Mouse (Mus musculus): ENCODE data around the gene 2610507B11Rik. TPM values are rescaled to one million over a fixed set of nuclear protein-coding genes. Genes with fewer than 3 reads are reported as not detected.

The 2610507B11Rik gene
- total RNA-seq (2012; rRNA removed) (80.5 and 85.9 TPM in 2 replicates), polyA plus RNA-seq (2012; ENCODE audit: insufficient read depth in 1 of 2, insufficient read length in 2 of 2, low read depth in 1 of 2, low replicate concordance in 2 of 2, missing spikeins in 1 of 2) (10 to 100 TPM; 75.8 to 77.6 TPM)

DNA sequence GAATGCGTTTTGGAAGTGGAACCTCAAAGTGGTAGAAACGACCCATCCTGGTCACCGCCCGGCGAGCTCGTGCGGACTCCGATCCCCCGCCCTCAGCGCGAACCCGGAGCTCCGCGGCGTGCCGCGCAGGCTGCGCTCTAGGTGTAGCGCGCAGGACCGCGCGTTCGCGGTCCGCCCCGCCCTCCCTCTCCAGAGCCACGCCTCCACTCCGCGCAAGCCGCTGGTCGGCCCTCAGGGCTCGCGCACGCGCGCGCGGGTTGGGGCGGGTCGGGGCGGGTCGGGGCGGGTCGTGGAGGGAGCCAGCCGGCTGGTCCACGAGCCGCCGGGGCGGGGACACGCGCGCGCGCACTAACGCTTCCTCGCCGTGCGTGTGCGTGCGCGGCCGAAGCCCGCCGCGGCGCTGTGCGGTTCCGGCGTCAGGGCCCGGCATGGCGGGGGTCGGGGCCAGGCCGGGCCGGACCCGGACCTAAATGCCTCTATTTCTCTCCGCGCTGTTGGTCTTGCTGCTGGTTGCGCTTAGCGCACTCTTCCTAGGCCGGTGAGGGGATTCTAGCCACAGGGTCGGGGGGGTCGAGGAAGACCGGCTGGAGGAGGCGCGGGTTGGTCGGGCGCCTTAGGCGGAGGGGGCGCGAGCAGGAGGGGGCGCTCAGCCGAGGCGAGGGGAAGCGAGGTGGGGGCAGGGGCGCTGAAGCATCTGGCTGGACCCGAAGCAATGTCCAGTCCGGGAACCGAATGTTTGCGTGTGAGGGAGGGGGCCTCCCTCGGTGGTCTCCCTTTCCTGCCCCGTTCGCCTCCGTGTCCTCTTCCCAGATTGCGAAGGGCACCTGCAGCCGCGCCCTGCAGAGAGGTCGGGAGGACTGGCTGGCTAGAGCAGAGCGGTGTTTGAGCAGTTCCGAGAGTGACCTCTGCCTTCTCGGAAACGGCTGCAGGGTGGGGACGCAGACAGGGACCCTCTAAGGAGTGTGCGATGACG, at the start of gene 2610507B11Rik:
Gene 2610507B11Rik, plus strand, starts transcription at position 373 of the 973 bp plus-strand sequence.
- Histone ChIP-seq H3K4me3 (ENCODE audit: control insufficient read depth in 1 of 2, insufficient read depth in 1 of 2, low read depth in 2 of 2, low read length in 2 of 2) (peak within 1 kb of the TSS; percentile 95 to 96), H3K9me3 (replicated peaks; ENCODE audit: insufficient read depth, low read length) (no peaks in the 10 kb centered on the region), H3K27me3 (ENCODE audit: control insufficient read depth in 1 of 2, insufficient read depth in 2 of 2, low read length in 2 of 2) (no peaks in the 10 kb centered on the region), H3K9ac (ENCODE audit: control insufficient read depth, low read depth, low read length, poor library complexity, severe bottlenecking) (peak within 1 kb of the TSS; percentile 98), H3K27ac (ENCODE audit: control insufficient read depth, low read depth, low read length) (peak within 1 kb of the TSS; percentile 77), H3K36me3 (ENCODE audit: control insufficient read depth in 1 of 2, insufficient read depth in 2 of 2, low read length in 2 of 2) (peaks cover 6 to 13% of the 10 kb centered on the region in 2 experiments), H3K4me1 (ENCODE audit: control insufficient read depth in 1 of 2, insufficient read depth in 2 of 2, low read length in 2 of 2) (peaks cover 4 to 6% of the 10 kb centered on the region in 2 experiments; a peak in 3 of 4 replicates), H3K79me2 (ENCODE audit: control insufficient read depth, insufficient read depth, low read length, poor library complexity) (peaks cover 8% of the 10 kb centered on the region)
- DNase-seq (ENCODE audit: low read depth, low spot score), result peak; percentile 97
- TF ChIP-seq RAD21 (IDR thresholded peaks at IDR 0.05; ENCODE audit: low read depth, low read length) (no peak), TBP (IDR thresholded peaks at IDR 0.05; ENCODE audit: low read depth, low read length) (no peak), E2F4 (IDR thresholded peaks at IDR 0.05; ENCODE audit: borderline replicate concordance, low read depth, low read length) (0 out of 2 replicates have a peak, but pooled peaks have one; percentile 47), UBTF (IDR thresholded peaks at IDR 0.05; ENCODE audit: borderline replicate concordance, insufficient read depth, low read depth, low read length) (no peak), POLR2AphosphoS5 (IDR thresholded peaks at IDR 0.05; ENCODE audit: borderline replicate concordance, low read depth, low read length) (no peak), ZMIZ1 (IDR thresholded peaks at IDR 0.05; ENCODE audit: low read depth, low read length) (peak; percentile 95), SIN3A (IDR thresholded peaks at IDR 0.05; ENCODE audit: low read length) (peak; percentile 87), CHD1 (IDR thresholded peaks at IDR 0.05; ENCODE audit: low read depth, low read length) (no peak), SMC3 (IDR thresholded peaks at IDR 0.05; ENCODE audit: low read depth, low read length) (no peak), MYB (IDR thresholded peaks at IDR 0.05; ENCODE audit: low read depth, low read length) (no peak), EP300 (IDR thresholded peaks at IDR 0.05; ENCODE audit: low read depth in 1 of 2, low read length in 2 of 2) (peak in 1 of 2 experiments; percentile 38; a peak in 2 of 4 replicates), ZNF384 (IDR thresholded peaks at IDR 0.05; ENCODE audit: low read depth, low read length) (0 out of 2 replicates have a peak, but pooled peaks have one; percentile 20), HCFC1 (IDR thresholded peaks at IDR 0.05; ENCODE audit: low read depth, low read length) (peak; percentile 72), ZKSCAN1 (IDR thresholded peaks at IDR 0.05; ENCODE audit: low read depth, low read length) (no peak), KAT2A (conservative IDR thresholded peaks at IDR 0.05; ENCODE audit: low read depth, low read length) (no peak; the same call in 1 of the 2 replicates), TAL1 (IDR thresholded peaks at IDR 0.05; ENCODE audit: low read length) (no peak), MYC (IDR thresholded peaks at IDR 0.05; ENCODE audit: low read depth, low read length) (no peak), ELF1 (IDR thresholded peaks at IDR 0.05; ENCODE audit: low read depth, low read length) (peak; percentile 59; the same call in 1 of the 2 replicates), CHD2 (IDR thresholded peaks at IDR 0.05; ENCODE audit: low read length) (no peak), USF1 (IDR thresholded peaks at IDR 0.05; ENCODE audit: low read depth, low read length) (peak; percentile 4; the same call in 1 of the 2 replicates), CTCF (IDR thresholded peaks at IDR 0.05 in 2 of 3, conservative IDR thresholded peaks at IDR 0.05 in 1 of 3; ENCODE audit: control insufficient read depth in 1 of 3, insufficient read depth in 1 of 3, low read depth in 2 of 3, low read length in 3 of 3, poor library complexity in 1 of 3, severe bottlenecking in 1 of 3) (peak in 2 of 3 experiments; percentile 16 to 28; a peak in 3 of 6 replicates), USF2 (IDR thresholded peaks at IDR 0.05; ENCODE audit: borderline replicate concordance in 1 of 2, insufficient read depth in 1 of 2, low read depth in 1 of 2, low read length in 2 of 2) (no peak), GATA1 (IDR thresholded peaks at IDR 0.05; ENCODE audit: low read depth, low read length) (no peak), MAX (IDR thresholded peaks at IDR 0.05; ENCODE audit: low read length) (peak; percentile 41; the same call in 1 of the 2 replicates), MAZ (IDR thresholded peaks at IDR 0.05; ENCODE audit: low read depth, low read length) (peak; percentile 94), GABPA (IDR thresholded peaks at IDR 0.05; ENCODE audit: low read depth, low read length) (no peak), JUND (IDR thresholded peaks at IDR 0.05; ENCODE audit: low read depth, low read length) (no peak), BHLHE40 (IDR thresholded peaks at IDR 0.05; ENCODE audit: borderline replicate concordance, low read depth, low read length) (no peak), MXI1 (IDR thresholded peaks at IDR 0.05; ENCODE audit: low read depth, low read length) (peak; percentile 90), RCOR1 (IDR thresholded peaks at IDR 0.05; ENCODE audit: low read depth, low read length) (0 out of 2 replicates have a peak, but pooled peaks have one; percentile 44), TCF12 (IDR thresholded peaks at IDR 0.05; ENCODE audit: low read depth, low read length) (peak; percentile 85), MEF2A (IDR thresholded peaks at IDR 0.05; ENCODE audit: extremely low read depth, insufficient replicate concordance, low read depth, low read length, poor library complexity, severe bottlenecking) (no peak), ZC3H11A (IDR thresholded peaks at IDR 0.05; ENCODE audit: low read depth, low read length) (no peak), NELFE (IDR thresholded peaks at IDR 0.05; ENCODE audit: low read depth, low read length) (peak; percentile 98)

Data from MEL (cell line).